Mouse (Mus musculus): ENCODE results near the gene Megf6. TPM values are rescaled to one million over a fixed set of nuclear protein-coding genes. Genes with fewer than 3 reads are reported as not detected.

Gene Megf6
- polyA plus RNA-seq (2017; shearing (Covaris generic)): 1 to 10 TPM in 1 of 2 experiments, under 1 TPM in 1; 0.65 to 6.3 TPM

DNA sequence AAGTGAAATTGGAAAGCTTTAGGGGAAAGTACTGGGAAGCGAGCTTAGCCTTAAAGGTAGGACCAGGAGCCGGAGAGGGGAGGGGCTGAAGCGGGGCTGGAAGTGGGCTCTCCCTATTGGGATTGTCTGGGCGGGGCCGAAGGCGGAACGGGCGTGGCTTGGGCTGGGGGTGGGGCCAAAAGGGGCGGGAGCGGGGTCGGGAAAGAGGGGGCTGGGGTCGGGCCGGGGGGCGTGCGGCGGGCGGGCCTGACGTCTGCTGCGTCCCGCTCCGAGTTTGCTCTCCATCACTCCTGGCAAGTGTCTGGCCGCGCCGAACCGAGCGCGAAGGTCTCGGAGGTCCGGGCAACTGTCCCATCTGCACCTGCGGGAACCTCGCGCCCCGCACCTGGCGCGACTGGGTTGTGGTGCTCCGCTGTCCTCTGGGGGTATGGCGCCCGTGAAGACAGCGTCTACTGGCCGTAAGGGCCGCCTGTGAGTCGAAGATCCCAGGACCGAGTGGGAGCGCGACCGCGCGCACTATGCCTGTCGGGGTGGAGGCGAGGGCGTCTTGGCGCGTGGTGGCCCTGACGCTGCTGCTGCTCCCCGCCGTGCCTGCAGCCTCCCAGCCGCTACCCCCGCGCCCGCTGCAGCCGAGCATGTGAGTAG lies at the start of gene Megf6:
Gene Megf6 (plus strand): TSS at position 225 of the 645 bp plus-strand sequence.

DNA sequence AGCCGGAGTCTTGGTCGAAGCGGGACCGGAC lies 30.5 kb upstream of the Megf6 start, which contains the start of gene Trp73:
Gene Trp73 (minus strand): TSS at position 27 of the 31 bp plus-strand sequence.

DNA sequence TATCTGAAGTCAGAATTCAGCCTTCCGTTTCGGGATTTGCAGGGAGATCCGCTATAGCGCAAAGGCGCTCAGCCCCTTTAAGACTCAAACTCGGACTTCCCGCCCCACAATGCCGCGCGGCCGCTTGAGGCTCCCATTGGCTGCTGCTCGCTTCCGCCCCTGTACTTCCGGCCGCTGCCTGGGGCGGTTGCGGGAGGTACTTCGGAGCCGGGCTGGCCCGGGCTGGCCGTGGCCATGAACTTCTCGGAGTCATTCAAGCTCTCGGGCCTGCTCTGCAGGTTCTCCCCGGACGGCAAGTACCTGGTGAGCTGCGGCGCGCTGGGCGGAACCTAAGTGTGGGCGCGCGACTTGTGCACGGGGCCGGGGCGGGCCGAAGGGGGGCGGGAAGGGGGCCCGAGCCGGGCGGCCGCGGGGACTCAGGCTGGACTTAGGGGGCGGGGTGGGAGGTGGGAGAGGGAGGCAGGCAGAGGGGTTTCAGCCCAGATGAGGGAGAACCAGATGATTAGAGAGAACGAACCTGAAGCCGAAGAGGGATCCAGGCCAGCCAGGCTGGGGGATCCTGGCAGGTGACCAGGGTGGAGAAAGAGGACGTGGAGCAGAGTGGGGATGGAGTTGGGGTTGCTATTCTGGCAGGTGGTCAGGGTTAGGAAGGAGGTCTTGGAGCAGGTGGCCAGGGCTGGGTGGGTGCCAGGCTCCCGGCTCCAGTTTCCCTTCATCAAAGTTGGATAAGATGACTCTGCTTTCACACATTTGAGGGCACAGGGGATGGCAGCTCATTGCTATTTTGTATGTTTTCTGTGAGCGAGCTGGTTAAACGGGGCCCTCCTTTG lies 28.1 kb upstream of the Megf6 start, which contains the start of gene Wrap73:
Gene Wrap73 (plus strand): TSS at position 162 of the 830 bp plus-strand sequence.

DNA sequence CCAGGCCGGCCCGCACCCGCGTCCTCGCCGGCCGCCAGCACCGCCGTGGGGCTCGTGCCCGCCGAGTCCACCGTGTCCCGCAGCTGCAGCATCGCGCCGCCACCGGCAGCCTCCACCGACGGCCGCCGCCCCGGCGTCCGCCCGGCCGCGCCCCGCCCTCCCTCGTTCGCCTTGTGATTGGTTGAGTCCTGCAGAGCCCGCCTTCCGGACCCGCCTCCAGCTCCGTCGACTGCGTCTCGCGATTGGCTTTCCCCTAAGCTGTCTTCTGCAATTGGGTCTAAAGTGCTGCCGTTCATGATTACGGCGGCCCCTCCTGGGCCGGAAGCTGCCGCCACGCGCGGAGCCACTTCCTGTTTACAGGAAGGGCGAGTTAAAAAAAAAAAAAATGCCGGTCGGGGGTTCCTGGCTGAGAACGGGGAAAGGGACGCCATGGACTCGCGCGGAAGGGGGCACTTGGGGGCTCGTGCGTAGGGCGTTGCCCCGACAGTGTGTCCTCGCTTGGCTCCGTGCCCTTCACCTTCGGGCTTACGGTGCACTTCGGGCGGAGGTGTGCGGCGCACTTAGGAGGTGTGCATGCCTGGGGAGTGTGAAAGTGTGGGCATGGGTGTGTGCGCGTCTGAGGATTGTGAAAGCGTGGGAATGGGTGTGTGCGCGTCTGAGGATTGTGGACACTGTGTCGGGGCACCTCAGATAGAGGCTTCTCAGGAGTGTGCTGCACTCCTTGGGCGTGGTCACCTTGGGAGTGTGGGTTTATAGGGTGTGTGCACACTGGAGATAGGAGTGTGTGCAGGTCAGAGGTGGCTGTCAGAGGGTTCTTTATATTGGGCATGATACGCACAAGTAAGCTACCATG lies 9.8 kb upstream of the Megf6 start, which contains the start of gene Tprgl:
Gene Tprgl (minus strand): TSS at position 129 of the 853 bp plus-strand sequence.

DNA sequence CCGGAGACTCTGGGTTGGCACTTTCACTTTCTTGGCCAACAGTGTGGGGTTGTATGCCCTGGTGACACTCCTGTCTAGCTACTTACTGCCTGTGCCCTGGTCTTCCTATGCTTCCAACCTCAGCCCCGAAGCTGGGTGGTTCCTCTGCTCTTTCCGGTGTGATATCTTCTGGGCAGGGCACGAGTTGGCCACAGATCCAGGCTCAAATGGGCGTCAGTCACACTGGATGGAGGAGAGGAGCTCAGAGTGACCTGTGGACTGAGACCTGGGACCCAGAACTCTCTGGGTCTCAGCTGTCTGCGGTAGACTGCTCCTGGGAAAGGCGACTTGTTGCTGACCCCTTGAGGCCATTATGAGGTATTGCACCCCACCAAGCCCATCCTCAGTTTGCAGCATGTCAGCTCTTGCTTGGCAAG lies 130.9 kb downstream of the Megf6 start, which contains the start of gene Arhgef16:
Gene Arhgef16 (minus strand): TSS at position 211 of the 416 bp plus-strand sequence.

Other genes starting within 250 kb of the Megf6 start
- 10 to 100 TPM; 64.3 to 70.3 TPM for gene A430005L14Rik, start 213.5 kb upstream of the Megf6 start, polyA plus RNA-seq (2017; shearing (Covaris generic))
- gene Dffb, start 195.6 kb upstream of the Megf6 start, polyA plus RNA-seq (2017; shearing (Covaris generic)): 10 to 100 TPM; 13.8 to 25.9 TPM
- gene Cep104, start 195.5 kb upstream of the Megf6 start, polyA plus RNA-seq (2017; shearing (Covaris generic)): 10 to 100 TPM in 1 of 2 experiments, 1 to 10 TPM in 1; 7.2 to 13.4 TPM
- gene Lrrc47, start 159.0 kb upstream of the Megf6 start, polyA plus RNA-seq (2017; shearing (Covaris generic)): 10 to 100 TPM; 56.5 to 66.0 TPM
- gene Smim1, start 144.5 kb upstream of the Megf6 start, polyA plus RNA-seq (2017; shearing (Covaris generic)): 1 to 10 TPM in 1 of 2 experiments, under 1 TPM in 1; 0.80 to 1.7 TPM
- gene Ccdc27, start 128.1 kb upstream of the Megf6 start, polyA plus RNA-seq (2017; shearing (Covaris generic)): not detected
- under 1 TPM; 0.36 to 0.37 TPM for gene Trp73, start 30.5 kb upstream of the Megf6 start, polyA plus RNA-seq (2017; shearing (Covaris generic))
- gene Wrap73, start 28.4 kb upstream of the Megf6 start, polyA plus RNA-seq (2017; shearing (Covaris generic)): 10 to 100 TPM; 36.6 to 47.4 TPM
- 100 to 1,000 TPM; 307 to 368 TPM for gene Tprgl, start 10.1 kb upstream of the Megf6 start, polyA plus RNA-seq (2017; shearing (Covaris generic))
- gene Arhgef16, start 130.9 kb downstream of the Megf6 start, polyA plus RNA-seq (2017; shearing (Covaris generic)): 1 to 10 TPM in 1 of 2 experiments, under 1 TPM in 1; 0.80 to 2.2 TPM
- not detected for gene B230104I21Rik, start 165.4 kb downstream of the Megf6 start, polyA plus RNA-seq (2017; shearing (Covaris generic))

Data from inflammation-experienced regulatory T-cells (primary cell).